Comparison of ENCODE assay signal across 25 mouse cellular contexts in the genomic region with DNA sequence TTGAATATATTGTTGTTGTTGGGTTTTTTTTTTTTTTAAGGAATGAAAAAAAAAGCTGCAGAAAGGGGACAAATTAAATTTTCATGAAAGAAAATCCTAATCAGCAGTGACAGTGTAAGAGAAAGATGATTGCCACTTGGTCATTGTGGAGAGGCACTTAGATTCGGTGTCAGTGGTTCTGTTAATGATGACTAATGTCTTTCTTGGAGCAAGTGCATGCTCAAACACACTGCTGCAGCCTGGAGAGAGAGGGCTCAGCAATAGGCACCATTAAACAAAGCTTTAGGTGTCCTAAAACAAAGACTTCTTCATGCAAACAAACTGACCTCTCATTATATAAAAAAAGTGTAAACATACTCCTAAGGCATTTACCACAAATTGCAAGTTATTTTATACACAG. TPM values are rescaled to one million over a fixed set of nuclear protein-coding genes. Genes with fewer than 3 reads are reported as not detected.
DNase-seq lines count a peak whose midpoint lies in the region; ATAC-seq and TF ChIP-seq lines count a peak whose summit lies in the region.
"Had no signal": no experiment of that assay in that cellular context is flagged by ENCODE, and none has a peak within 500 bp of the region (broad histone marks: within the 10 kb centered on the region; RNA-seq: fewer than 3 reads in every experiment).

No protein-coding gene starts in this region.

- TF ChIP-seq CTCF in hindbrain, postnatal 0 days (IDR thresholded peaks at IDR 0.05; ENCODE audit: low read depth) = no peak

- ATAC-seq in hindbrain, embryonic 13.5 days (ENCODE audit: low FRiP score) = no peak
- ATAC-seq in hindbrain, postnatal 0 days = no peak
- no peak for ATAC-seq in hindbrain, embryonic 14.5 days (ENCODE audit: low FRiP score)
- no peak for ATAC-seq in forebrain, embryonic 13.5 days
- ATAC-seq: forebrain, embryonic 14.5 days; forebrain, postnatal 0 days; inflammation-experienced regulatory T-cells, adult 6 months; intestine, embryonic 16.5 days had no signal

- no peaks in the 10 kb centered on the region for H3K36me3 ChIP-seq in hindbrain, embryonic 13.5 days
- H3K36me3 ChIP-seq in hindbrain, postnatal 0 days (ENCODE audit: insufficient read depth, low read length) = no peaks in the 10 kb centered on the region
- H3K36me3 ChIP-seq in hindbrain, embryonic 14.5 days (replicated peaks; ENCODE audit: control insufficient read depth, insufficient read depth) = no peaks in the 10 kb centered on the region
- H3K36me3 ChIP-seq in forebrain, embryonic 13.5 days (ENCODE audit: poor library complexity, severe bottlenecking) = no peaks in the 10 kb centered on the region
- H3K36me3 ChIP-seq: forebrain, embryonic 10.5 days; hindbrain, embryonic 15.5 days had no signal

- H3K4me3 ChIP-seq in hindbrain, embryonic 13.5 days = no peak overlapping the region
- no peak overlapping the region for H3K4me3 ChIP-seq in hindbrain, postnatal 0 days (ENCODE audit: low read length)
- H3K4me3 ChIP-seq in hindbrain, embryonic 14.5 days (replicated peaks; ENCODE audit: low read length) = no peak overlapping the region
- no peak overlapping the region for H3K4me3 ChIP-seq in forebrain, embryonic 13.5 days
- H3K4me3 ChIP-seq: forebrain, embryonic 10.5 days; gastrocnemius, adult 2 months; hindbrain, embryonic 15.5 days had no signal

- DNase-seq in hindbrain, postnatal 0 days (ENCODE audit: low spot score) = no peak
- DNase-seq in 416B (ENCODE audit: low read depth) (peak; percentile 34), MN1 (ENCODE audit: low spot score) (peak; percentile 56)
- DNase-seq in hindbrain, embryonic 14.5 days (ENCODE audit: low spot score) = no peak
- DNase-seq in c-Kit-positive CD71-positive TER-119-positive erythroid progenitor cells, embryonic 14.5 days (ENCODE audit: low spot score) = no peak
- DNase-seq in adrenal gland, postnatal 14 days = no peak
- DNase-seq: adrenal gland, adult 2 months; adrenal gland, postnatal 25 days; cerebellum, adult 18-20 months; cerebellum, adult 9-10 months; cerebellum, postnatal 14 days; forebrain, postnatal 0 days; gastrocnemius, adult 2 months; gastrocnemius, postnatal 14 days; heart, adult 11 months; heart, postnatal 36 days; kidney, adult 18-20 months had no signal

- 23% methylated on average over 1 of the region's 1 CpGs for WGBS in hindbrain, embryonic 13.5 days
- 27% methylated on average over 1 of the region's 1 CpGs for WGBS in hindbrain, postnatal 0 days
- WGBS in hindbrain, embryonic 14.5 days = 24% methylated on average over 1 of the region's 1 CpGs
- 41% methylated on average over 1 of the region's 1 CpGs for WGBS in forebrain, embryonic 13.5 days

- H3K9me3 ChIP-seq in hindbrain, embryonic 13.5 days = no peaks in the 10 kb centered on the region
- H3K9me3 ChIP-seq in hindbrain, postnatal 0 days (ENCODE audit: low read length) = no peaks in the 10 kb centered on the region
- no peaks in the 10 kb centered on the region for H3K9me3 ChIP-seq in hindbrain, embryonic 14.5 days (ENCODE audit: control insufficient read depth, low read length)
- H3K9me3 ChIP-seq in forebrain, embryonic 13.5 days (replicated peaks) = no peaks in the 10 kb centered on the region
- H3K9me3 ChIP-seq: forebrain, embryonic 10.5 days; hindbrain, embryonic 15.5 days had no signal

- H3K27ac ChIP-seq in hindbrain, embryonic 13.5 days = peak overlapping the region; percentile 35; the same call in 1 of the 2 replicates
- H3K27ac ChIP-seq in hindbrain, postnatal 0 days = no peak overlapping the region
- peak overlapping the region; percentile 43 for H3K27ac ChIP-seq in hindbrain, embryonic 14.5 days
- H3K27ac ChIP-seq in forebrain, embryonic 13.5 days = no peak overlapping the region
- H3K27ac ChIP-seq: forebrain, embryonic 10.5 days; gastrocnemius, adult 2 months had no signal

- H3K4me1 ChIP-seq in hindbrain, embryonic 13.5 days (replicated peaks) = peaks cover 24% of the 10 kb centered on the region
- no peaks in the 10 kb centered on the region for H3K4me1 ChIP-seq in hindbrain, postnatal 0 days (ENCODE audit: insufficient read depth, low read length)
- H3K4me1 ChIP-seq in hindbrain, embryonic 14.5 days (replicated peaks; ENCODE audit: control insufficient read depth, insufficient read depth, low read length) = peaks cover 27% of the 10 kb centered on the region; the same call in 1 of the 2 replicates
- H3K4me1 ChIP-seq in forebrain, embryonic 13.5 days = peaks cover 3% of the 10 kb centered on the region; the same call in 1 of the 2 replicates
- H3K4me1 ChIP-seq: forebrain, embryonic 10.5 days had no signal

- H3K9ac ChIP-seq in hindbrain, embryonic 13.5 days = no peak overlapping the region
- no peak overlapping the region for H3K9ac ChIP-seq in hindbrain, postnatal 0 days (replicated peaks; ENCODE audit: low read length)
- no peak overlapping the region for H3K9ac ChIP-seq in hindbrain, embryonic 14.5 days
- no peak overlapping the region for H3K9ac ChIP-seq in forebrain, embryonic 13.5 days
- H3K9ac ChIP-seq: forebrain, postnatal 0 days; hindbrain, embryonic 15.5 days had no signal

- H3K27me3 ChIP-seq in hindbrain, embryonic 13.5 days = no peaks in the 10 kb centered on the region
- H3K27me3 ChIP-seq in hindbrain, postnatal 0 days (ENCODE audit: insufficient read depth, low read length) = no peaks in the 10 kb centered on the region
- no peaks in the 10 kb centered on the region for H3K27me3 ChIP-seq in hindbrain, embryonic 14.5 days (ENCODE audit: control insufficient read depth, insufficient read depth, low read length)
- peaks cover 73% of the 10 kb centered on the region for H3K27me3 ChIP-seq in forebrain, embryonic 13.5 days
- H3K27me3 ChIP-seq: hindbrain, embryonic 15.5 days had no signal

- no peak overlapping the region for H3K4me2 ChIP-seq in hindbrain, embryonic 13.5 days
- no peak overlapping the region for H3K4me2 ChIP-seq in hindbrain, postnatal 0 days (ENCODE audit: low read depth, low read length)
- H3K4me2 ChIP-seq in hindbrain, embryonic 14.5 days (replicated peaks) = no peak overlapping the region
- no peak overlapping the region for H3K4me2 ChIP-seq in forebrain, embryonic 13.5 days
- H3K4me2 ChIP-seq: heart, embryonic 11.5 days; hindbrain, embryonic 15.5 days had no signal

RNA-seq across cellular contexts. Expression of a gene that starts 10.5 kb away (rescaled TPM):
- polyA plus RNA-seq in hindbrain, embryonic 13.5 days (2015; fragmentation: Nextera tagmentation; extraction: Ambion mirVana) = 258 and 288 TPM in 2 replicates
- total RNA-seq in hindbrain, postnatal 0 days (2014; rRNA removed) = 92.9 and 93.4 TPM in 2 replicates
- polyA plus RNA-seq in hindbrain, postnatal 0 days (2015; fragmentation: Nextera tagmentation; extraction: Ambion mirVana) = 98.1 and 112 TPM in 2 replicates
- 244 and 265 TPM in 2 replicates for polyA plus RNA-seq in hindbrain, embryonic 14.5 days (2014; fragmentation: Nextera tagmentation; extraction: Ambion mirVana)
- total RNA-seq in adrenal gland, postnatal 14 days (2021) = 10.6 and 11.0 TPM in 2 replicates
- 4.6 and 6.7 TPM in 2 replicates for polyA plus RNA-seq in forebrain, embryonic 13.5 days (2015; fragmentation: Nextera tagmentation; extraction: Ambion mirVana)

Comparison
In these comparisons a context has a peak if more than half of its experiments do, and no peak if none do; other contexts are left out.
1. H3K27ac ChIP-seq: peak in hindbrain, embryonic 13.5 days (single experiment) and hindbrain, embryonic 14.5 days (single experiment); none in hindbrain, postnatal 0 days (single experiment) and forebrain, embryonic 13.5 days (single experiment).
2. DNase-seq: peak in 416B (single experiment) and MN1 (single experiment); none in hindbrain, postnatal 0 days (single experiment), hindbrain, embryonic 14.5 days (single experiment), c-Kit-positive CD71-positive TER-119-positive erythroid progenitor cells, embryonic 14.5 days (single experiment) and adrenal gland, postnatal 14 days (single experiment).
3. RNA of a gene that starts 10.5 kb away (polyA plus RNA-seq): 244 to 265 TPM in hindbrain, embryonic 14.5 days, 258 to 288 TPM in hindbrain, embryonic 13.5 days and 98.1 to 112 TPM in hindbrain, postnatal 0 days; 4.6 to 6.7 TPM in forebrain, embryonic 13.5 days; every median in the first group is over 10 times any median in the second.